ENCODE assay signal across 30 mouse cellular contexts in the genomic region with DNA sequence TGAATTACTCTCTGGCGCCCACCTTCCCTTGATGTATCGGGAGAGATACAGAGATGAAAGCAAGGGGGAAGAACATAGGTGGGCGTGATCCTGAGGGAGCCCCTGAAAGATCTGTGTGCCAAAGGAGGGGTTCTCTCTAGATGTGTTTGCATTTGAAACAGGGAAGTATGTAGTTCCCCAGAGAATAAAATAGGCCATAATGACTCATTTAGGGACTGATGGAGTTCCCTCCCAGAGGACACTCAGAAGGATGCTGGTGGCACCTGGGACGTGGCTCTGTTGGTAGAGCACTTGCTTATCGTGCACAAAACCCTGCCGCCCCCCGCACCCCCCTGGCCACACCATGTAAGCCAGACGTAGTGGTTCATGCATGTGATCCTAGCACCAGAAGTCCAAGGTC. TPM values are rescaled to one million over a fixed set of nuclear protein-coding genes. Genes with fewer than 3 reads are reported as not detected.
DNase-seq lines count a peak whose midpoint lies in the region; ATAC-seq and TF ChIP-seq lines count a peak whose summit lies in the region.
"Had no signal": no experiment of that assay in that cellular context is flagged by ENCODE, and none has a peak within 500 bp of the region (broad histone marks: within the 10 kb centered on the region; RNA-seq: fewer than 3 reads in every experiment).

No protein-coding gene starts in this region.

- TF ChIP-seq POLR2A in bone marrow macrophage, adult 2 months (IDR thresholded peaks at IDR 0.05; ENCODE audit: borderline replicate concordance, low read depth, low read length), result no peak

- H3K9ac ChIP-seq in liver, embryonic 13.5 days, result no peak overlapping the region
- no peak overlapping the region for H3K9ac ChIP-seq in liver, embryonic 11.5 days (ENCODE audit: low read depth, low read length)
- H3K9ac ChIP-seq: embryonic facial prominence, embryonic 13.5 days; forebrain, embryonic 12.5 days; forebrain, embryonic 15.5 days; heart, embryonic 12.5 days; heart, embryonic 15.5 days; hindbrain, embryonic 13.5 days had no signal

- peaks cover 4% of the 10 kb centered on the region for H3K4me1 ChIP-seq in liver, embryonic 13.5 days (replicated peaks)
- peaks cover 13% of the 10 kb centered on the region; the same call in 1 of the 2 replicates for H3K4me1 ChIP-seq in liver, embryonic 11.5 days (replicated peaks; ENCODE audit: control insufficient read depth, insufficient read depth, low read length)
- H3K4me1 ChIP-seq in bone marrow macrophage, adult 2 months (ENCODE audit: control insufficient read depth, insufficient read depth, low read length), result peaks cover 22% of the 10 kb centered on the region
- H3K4me1 ChIP-seq: embryonic facial prominence, embryonic 13.5 days; forebrain, embryonic 15.5 days; hindbrain, embryonic 13.5 days had no signal

- H3K36me3 ChIP-seq in liver, embryonic 13.5 days, result no peaks in the 10 kb centered on the region
- no peaks in the 10 kb centered on the region for H3K36me3 ChIP-seq in liver, embryonic 11.5 days (ENCODE audit: control insufficient read depth, insufficient read depth, low read length)
- H3K36me3 ChIP-seq in splenic B cell, adult 2 months (ENCODE audit: control insufficient read depth, insufficient read depth, low read length, poor library complexity, severe bottlenecking), result peaks cover 5% of the 10 kb centered on the region
- H3K36me3 ChIP-seq: embryonic facial prominence, embryonic 10.5 days; embryonic facial prominence, embryonic 13.5 days; forebrain, embryonic 12.5 days; forebrain, embryonic 15.5 days; G1E; heart, embryonic 12.5 days; heart, embryonic 15.5 days; hindbrain, embryonic 10.5 days; hindbrain, embryonic 13.5 days had no signal

- TF ChIP-seq CTCF in bone marrow macrophage, adult 2 months (IDR thresholded peaks at IDR 0.05; ENCODE audit: low read depth, low read length), result no peak

- no peak overlapping the region for H3K4me3 ChIP-seq in liver, embryonic 13.5 days (replicated peaks)
- H3K4me3 ChIP-seq in liver, embryonic 11.5 days (ENCODE audit: low read depth, low read length), result no peak overlapping the region
- H3K4me3 ChIP-seq in bone marrow macrophage, adult 2 months (ENCODE audit: insufficient read depth, low read length), result peak overlapping the region; percentile 65
- H3K4me3 ChIP-seq: embryonic facial prominence, embryonic 10.5 days; embryonic facial prominence, embryonic 13.5 days; erythroblast, embryonic 14.5 days; forebrain, embryonic 12.5 days; forebrain, embryonic 15.5 days; heart, embryonic 12.5 days; heart, embryonic 15.5 days; hindbrain, embryonic 10.5 days; hindbrain, embryonic 13.5 days had no signal

- 73% methylated on average over 8 of the region's 8 CpGs for WGBS in liver, embryonic 13.5 days (ENCODE audit: insufficient replicate concordance)
- 73% methylated on average over 8 of the region's 8 CpGs for WGBS in liver, embryonic 11.5 days

- DNase-seq in liver, embryonic 13.5 days, result no peak
- DNase-seq in liver, embryonic 11.5 days (ENCODE audit: low spot score), result no peak
- peak; percentile 55 to 61 for DNase-seq in spleen, postnatal 36 days (ENCODE audit: low spot score in 2 of 2)
- no peak for DNase-seq in spleen, postnatal 10 days (ENCODE audit: low spot score in 2 of 2)
- peak; percentile 72 for DNase-seq in splenic B cell, adult 2 months (ENCODE audit: low read depth, low spot score)
- no peak for DNase-seq in adrenal gland, postnatal 4 days (ENCODE audit: low spot score in 2 of 2)
- DNase-seq in heart, adult 8-10 months (ENCODE audit: low spot score), result no peak
- DNase-seq: adrenal gland, postnatal 10 days; adrenal gland, postnatal 36 days; cerebellum, adult 11-12 months; cerebellum, adult 8-10 months; cerebellum, postnatal 10 days; cerebellum, postnatal 36 days; embryo, embryonic 11 days; gastrocnemius, postnatal 10 days; heart, postnatal 10 days; heart, postnatal 36 days had no signal

- H3K27ac ChIP-seq in liver, embryonic 13.5 days, result no peak overlapping the region
- H3K27ac ChIP-seq in liver, embryonic 11.5 days (ENCODE audit: low read depth, low read length), result no peak overlapping the region
- H3K27ac ChIP-seq in bone marrow macrophage, adult 2 months (ENCODE audit: insufficient read depth, low read depth, low read length), result peak overlapping the region; percentile 96
- H3K27ac ChIP-seq: embryonic facial prominence, embryonic 10.5 days; embryonic facial prominence, embryonic 13.5 days; forebrain, embryonic 12.5 days; forebrain, embryonic 15.5 days; heart, embryonic 15.5 days; hindbrain, embryonic 10.5 days; hindbrain, embryonic 13.5 days had no signal

- H3K9me3 ChIP-seq in liver, embryonic 13.5 days (replicated peaks), result no peaks in the 10 kb centered on the region
- no peaks in the 10 kb centered on the region for H3K9me3 ChIP-seq in liver, embryonic 11.5 days (ENCODE audit: control insufficient read depth, low read length)
- H3K9me3 ChIP-seq: embryonic facial prominence, embryonic 10.5 days; embryonic facial prominence, embryonic 13.5 days; forebrain, embryonic 12.5 days; forebrain, embryonic 15.5 days; G1E; heart, embryonic 12.5 days; heart, embryonic 15.5 days; hindbrain, embryonic 10.5 days; hindbrain, embryonic 13.5 days had no signal

- H3K27me3 ChIP-seq in liver, embryonic 13.5 days, result no peaks in the 10 kb centered on the region
- no peaks in the 10 kb centered on the region; the same call in 1 of the 2 replicates for H3K27me3 ChIP-seq in liver, embryonic 11.5 days (replicated peaks; ENCODE audit: control insufficient read depth, insufficient read depth, low read length)
- H3K27me3 ChIP-seq in splenic B cell, adult 2 months (ENCODE audit: control insufficient read depth, insufficient read depth, low read length, poor library complexity, severe bottlenecking), result no peaks in the 10 kb centered on the region
- H3K27me3 ChIP-seq: forebrain, embryonic 12.5 days; forebrain, embryonic 15.5 days; Patski had no signal

- H3K4me2 ChIP-seq in liver, embryonic 13.5 days, result 0 out of 2 replicates have a peak overlapping the region, but pooled peaks have one; percentile 14
- no peak overlapping the region for H3K4me2 ChIP-seq in liver, embryonic 11.5 days
- H3K4me2 ChIP-seq: embryonic facial prominence, embryonic 13.5 days; forebrain, embryonic 12.5 days; forebrain, embryonic 15.5 days; heart, embryonic 12.5 days; heart, embryonic 15.5 days; hindbrain, embryonic 13.5 days had no signal

- no peak for ATAC-seq in liver, embryonic 13.5 days (ENCODE audit: low read depth)
- ATAC-seq in liver, embryonic 11.5 days (replicated peaks; ENCODE audit: low FRiP score), result no peak
- ATAC-seq: forebrain, embryonic 15.5 days; hindbrain, embryonic 16.5 days; Patski had no signal

RNA-seq across cellular contexts. Expression of a gene that starts 2.4 kb away (rescaled TPM):
- 4.5 and 5.0 TPM in 2 replicates for polyA plus RNA-seq in liver, embryonic 13.5 days (2015; fragmentation: Nextera tagmentation; extraction: Ambion mirVana)
- 6.0 and 6.7 TPM in 2 replicates for polyA plus RNA-seq in liver, embryonic 11.5 days (2014; fragmentation: Nextera tagmentation; extraction: Ambion mirVana)
- 136 and 152 TPM in 2 replicates for polyA plus RNA-seq in bone marrow macrophage, adult 2 months (2012; ENCODE audit: insufficient read depth, insufficient read length, missing spikeins)
- 1 to 10 TPM; 5.6 to 6.5 TPM for total RNA-seq in adrenal gland, postnatal 4 days (2021)
- total RNA-seq in heart, adult 8-10 months (2022), result 1 to 10 TPM in 3 of 4 experiments, under 1 TPM in 1; 0.75 to 3.6 (median 1.5) TPM

RNA-seq across cellular contexts. Expression of a gene that starts 15.4 kb away (rescaled TPM):
- 55.2 and 64.0 TPM in 2 replicates for polyA plus RNA-seq in liver, embryonic 13.5 days (2015; fragmentation: Nextera tagmentation; extraction: Ambion mirVana)
- polyA plus RNA-seq in liver, embryonic 11.5 days (2014; fragmentation: Nextera tagmentation; extraction: Ambion mirVana), result 147 and 149 TPM in 2 replicates
- 129 and 138 TPM in 2 replicates for polyA plus RNA-seq in bone marrow macrophage, adult 2 months (2012; ENCODE audit: insufficient read depth, insufficient read length, missing spikeins)
- 100 to 1,000 TPM; 309 to 341 TPM for total RNA-seq in adrenal gland, postnatal 4 days (2021)
- 100 to 1,000 TPM; 196 to 220 (median 210) TPM for total RNA-seq in heart, adult 8-10 months (2022)

RNA-seq across cellular contexts. Expression of a gene that starts 45.6 kb away (rescaled TPM):
- polyA plus RNA-seq in liver, embryonic 13.5 days (2015; fragmentation: Nextera tagmentation; extraction: Ambion mirVana), result 0.30 and 0.32 TPM in 2 replicates
- polyA plus RNA-seq in liver, embryonic 11.5 days (2014; fragmentation: Nextera tagmentation; extraction: Ambion mirVana), result 0.32 and 0.51 TPM in 2 replicates
- polyA plus RNA-seq in bone marrow macrophage, adult 2 months (2012; ENCODE audit: insufficient read depth, insufficient read length, missing spikeins), result 0.41 TPM in 1 of 2 replicates, not detected in the other
- total RNA-seq in adrenal gland, postnatal 4 days (2021), result 10 to 100 TPM; 11.3 to 13.3 TPM
- total RNA-seq in heart, adult 8-10 months (2022), result 10 to 100 TPM; 17.9 to 22.9 (median 21.4) TPM
- polyA plus RNA-seq: Patski had no signal

Comparison
In these comparisons a context has a peak if more than half of its experiments do, and no peak if none do; other contexts are left out.
1. DNase-seq: peak in spleen, postnatal 36 days (2 of 2) and splenic B cell, adult 2 months (single experiment); none in liver, embryonic 13.5 days (single experiment), liver, embryonic 11.5 days (single experiment), spleen, postnatal 10 days (0 of 2), adrenal gland, postnatal 4 days (0 of 2) and heart, adult 8-10 months (single experiment).
2. RNA of a gene that starts 2.4 kb away (polyA plus RNA-seq): 136 to 152 TPM in bone marrow macrophage, adult 2 months; 6.0 to 6.7 TPM in liver, embryonic 11.5 days and 4.5 to 5.0 TPM in liver, embryonic 13.5 days; every median in the first group is over 10 times any median in the second.